Mouse (Mus musculus) heart, embryonic 14.5 days (tissue): ENCODE data around the gene Cox8c. TPM values are rescaled to one million over a fixed set of nuclear protein-coding genes. Genes with fewer than 3 reads are reported as not detected.

ENCODE experiments used
- ATAC-seq: fragments of 200-750 bp; cut with Nextera tagmentation; 2 replicates; pipeline ENCODE4 v1.8.0; 2017; ENCODE audit warnings: low read depth, moderate TSS enrichment; ENCODE audit not compliant: insufficient number of reproducible peaks, insufficient read depth, low FRiP score
- H3K27ac ChIP-seq, 2 experiments: fragments of 200-500 bp in 1 of 2; fragments of 300-500 bp in 1 of 2; sonication (generic) in 1 of 2; replicated peaks in 1 of 2; 2 replicates each; pipeline ENCODE4 v1.5.1; 2012 to 2014; ENCODE audit warnings: low read depth in 2 of 2, low read length in 2 of 2, control low read depth in 1 of 2, mild to moderate bottlenecking in 1 of 2, mixed read lengths in 1 of 2; ENCODE audit not compliant: control insufficient read depth in 1 of 2, insufficient read depth in 1 of 2
- H3K27me3 ChIP-seq: fragments of 300-500 bp; sonication (generic); 2 replicates; pipeline ENCODE4 v1.6.1; 2014; ENCODE audit warnings: mild to moderate bottlenecking, low read length, control low read depth; ENCODE audit not compliant: control insufficient read depth, insufficient read depth
- H3K36me3 ChIP-seq: fragments of 300-500 bp; sonication (generic); 2 replicates; pipeline ENCODE4 v1.6.1; 2014; ENCODE audit warnings: mild to moderate bottlenecking, control low read depth, low read length, mixed read lengths; ENCODE audit not compliant: control insufficient read depth, insufficient read depth
- H3K4me1 ChIP-seq, 2 experiments: fragments of 200-500 bp in 1 of 2; fragments of 300-500 bp in 1 of 2; sonication (generic) in 1 of 2; 2 replicates each; pipeline ENCODE4 v1.6.1; 2012 to 2014; ENCODE audit warnings: low read length in 2 of 2, control low read depth in 1 of 2, mixed read lengths in 1 of 2; ENCODE audit not compliant: control insufficient read depth in 2 of 2, insufficient read depth in 2 of 2
- H3K4me2 ChIP-seq: fragments of 300-500 bp; sonication (generic); 2 replicates; pipeline ENCODE4 v1.6.1; 2014; ENCODE audit warnings: mild to moderate bottlenecking, low read length
- H3K4me3 ChIP-seq, 2 experiments: fragments of 200-500 bp in 1 of 2; fragments of 300-500 bp in 1 of 2; sonication (generic) in 1 of 2; 2 replicates each; pipeline ENCODE4 v1.5.1; 2012 to 2014; ENCODE audit warnings: low read length in 2 of 2, mild to moderate bottlenecking in 2 of 2, control low read depth in 1 of 2, low read depth in 1 of 2, moderate library complexity in 1 of 2; ENCODE audit not compliant: control insufficient read depth in 1 of 2, insufficient read depth in 1 of 2
- H3K9ac ChIP-seq: fragments of 300-500 bp; sonication (generic); 2 replicates; pipeline ENCODE4 v1.6.1; 2014; ENCODE audit warnings: mild to moderate bottlenecking, low read length
- H3K9me3 ChIP-seq: fragments of 300-500 bp; sonication (generic); 2 replicates; pipeline ENCODE4 v1.6.1; 2016; ENCODE audit warnings: low read length, control low read depth; ENCODE audit not compliant: control insufficient read depth
- WGBS: fragments of 180-500 bp; shearing (Covaris S2); extraction: QIAGEN DNeasy Blood & Tissue Kit; methylation state at CpG from one replicate; pipeline ENCODE4 v1.1.7; 2014; 5-methylcytosine and 5-hydroxymethylcytosine counted together
- polyA plus RNA-seq: library from polyadenylated mRNA; unstranded; fragments of >200 nt; fragmentation: Nextera tagmentation; extraction: Ambion mirVana; gene quantifications from 2 replicates; pipeline ENCODE4 v1.2.1, GENCODE M21; 2014

Cox8c gene
- polyA plus RNA-seq: not detected in 2 replicates

DNA sequence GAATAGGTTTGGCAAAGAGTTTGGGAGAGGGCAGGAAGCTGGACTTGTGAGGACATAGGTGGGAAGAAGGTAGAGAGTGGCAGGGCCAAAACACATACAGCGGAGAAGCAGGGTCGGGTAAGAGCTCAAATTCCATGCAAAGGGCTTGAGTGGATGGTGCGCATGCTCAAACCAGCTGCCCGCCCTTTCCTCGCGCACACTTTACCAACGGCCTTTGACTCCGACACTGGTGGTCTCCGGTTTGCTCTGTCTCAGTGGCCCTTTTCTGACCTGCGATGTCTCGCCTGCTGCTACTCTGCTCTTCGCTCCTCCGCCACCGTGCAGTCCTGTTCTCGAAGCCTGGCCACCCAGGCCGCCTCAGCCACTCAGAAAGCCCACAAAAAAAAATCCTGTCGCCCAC is at the start of gene Cox8c:
Cox8c (plus strand) TSS at position 226 of the 400 bp plus-strand sequence.
- ATAC-seq: no peak
- Histone ChIP-seq H3K27ac (no peak within 1 kb of the TSS), H3K36me3 (no peaks in the 10 kb centered on the region), H3K4me2 (no peak within 1 kb of the TSS), H3K4me3 (no peak within 1 kb of the TSS), H3K27me3 (no peaks in the 10 kb centered on the region), H3K4me1 (no peaks in the 10 kb centered on the region), H3K9ac (no peak within 1 kb of the TSS), H3K9me3 (no peaks in the 10 kb centered on the region)
- WGBS: 86% methylated on average over 17 of the region's 17 CpGs

DNA sequence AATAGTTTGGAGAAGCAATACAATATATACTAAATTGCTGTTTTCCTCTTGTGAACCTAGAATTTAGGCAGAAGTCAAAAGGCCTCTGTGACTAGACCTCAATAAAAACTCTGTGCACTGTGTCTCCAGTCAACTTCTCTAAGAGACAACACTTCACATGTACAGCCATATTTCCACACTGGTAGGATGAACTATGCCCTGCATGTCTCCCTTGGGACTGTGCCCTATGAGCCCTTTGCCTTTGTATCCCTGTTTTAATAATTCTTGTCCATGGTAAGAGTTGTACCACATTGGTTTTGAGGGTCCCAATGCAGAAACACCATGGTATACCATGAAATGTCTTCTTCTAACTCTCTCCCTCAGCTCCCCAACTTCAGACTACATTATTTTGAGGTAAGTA is 38.3 kb upstream of the Cox8c start:
- ATAC-seq: no peak
- Histone ChIP-seq H3K9me3 (no peaks in the 10 kb centered on the region), H3K9ac (no peak overlapping the region), H3K36me3 (no peaks in the 10 kb centered on the region), H3K4me1 (no peaks in the 10 kb centered on the region), H3K27me3 (no peaks in the 10 kb centered on the region), H3K4me3 (no peak overlapping the region), H3K4me2 (no peak overlapping the region), H3K27ac (no peak overlapping the region)

DNA sequence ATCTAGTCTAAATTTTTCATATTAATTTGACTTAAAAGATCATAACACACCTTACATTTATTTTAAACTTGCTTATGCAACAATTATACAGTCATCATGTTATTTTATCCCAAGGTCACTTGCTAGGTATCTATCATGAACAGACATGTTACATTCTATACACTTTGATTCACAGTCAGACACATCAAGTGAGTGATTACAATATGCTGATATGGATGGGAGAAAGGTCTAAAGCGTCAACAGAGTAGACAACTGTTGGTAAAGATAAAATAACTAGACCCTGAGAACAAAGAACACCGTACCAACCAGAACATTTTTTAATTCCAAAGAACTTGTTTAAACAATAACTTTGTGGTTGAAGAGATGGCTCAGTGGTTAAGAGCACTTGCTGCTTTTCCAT is 29.3 kb upstream of the Cox8c start:
- no peaks in the 10 kb centered on the region for H3K27me3 ChIP-seq
- no peak for ATAC-seq
- no peak overlapping the region for H3K9ac ChIP-seq
- no peak overlapping the region for H3K4me3 ChIP-seq
- 72% methylated on average over 2 of the region's 2 CpGs for WGBS
- peaks cover 0 to 4% of the 10 kb centered on the region in 2 experiments; a peak in 1 of 4 replicates for H3K4me1 ChIP-seq
- no peak overlapping the region for H3K27ac ChIP-seq
- H3K36me3 ChIP-seq: no peaks in the 10 kb centered on the region
- no peaks in the 10 kb centered on the region for H3K9me3 ChIP-seq
- no peak overlapping the region for H3K4me2 ChIP-seq

DNA sequence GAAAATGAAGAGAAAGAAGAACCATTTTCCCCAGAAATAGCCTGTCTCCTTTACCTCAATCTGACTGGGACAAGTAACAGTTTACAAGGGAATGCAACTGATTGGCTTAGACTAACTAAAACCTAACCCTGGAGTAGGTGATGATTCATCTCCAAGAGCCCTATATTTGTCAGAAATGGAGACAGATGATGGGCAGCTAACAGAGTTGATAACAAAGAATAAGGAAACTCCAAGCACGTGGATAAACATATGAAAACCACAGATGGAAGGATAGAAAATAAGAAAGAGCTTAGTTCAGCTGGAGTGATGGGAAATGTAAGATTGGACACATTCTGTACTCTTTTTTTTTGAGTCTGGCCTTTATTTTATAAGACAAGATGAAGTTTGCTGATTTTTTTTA is 28.6 kb upstream of the Cox8c start:
- no peaks in the 10 kb centered on the region for H3K36me3 ChIP-seq
- no peak for ATAC-seq

DNA sequence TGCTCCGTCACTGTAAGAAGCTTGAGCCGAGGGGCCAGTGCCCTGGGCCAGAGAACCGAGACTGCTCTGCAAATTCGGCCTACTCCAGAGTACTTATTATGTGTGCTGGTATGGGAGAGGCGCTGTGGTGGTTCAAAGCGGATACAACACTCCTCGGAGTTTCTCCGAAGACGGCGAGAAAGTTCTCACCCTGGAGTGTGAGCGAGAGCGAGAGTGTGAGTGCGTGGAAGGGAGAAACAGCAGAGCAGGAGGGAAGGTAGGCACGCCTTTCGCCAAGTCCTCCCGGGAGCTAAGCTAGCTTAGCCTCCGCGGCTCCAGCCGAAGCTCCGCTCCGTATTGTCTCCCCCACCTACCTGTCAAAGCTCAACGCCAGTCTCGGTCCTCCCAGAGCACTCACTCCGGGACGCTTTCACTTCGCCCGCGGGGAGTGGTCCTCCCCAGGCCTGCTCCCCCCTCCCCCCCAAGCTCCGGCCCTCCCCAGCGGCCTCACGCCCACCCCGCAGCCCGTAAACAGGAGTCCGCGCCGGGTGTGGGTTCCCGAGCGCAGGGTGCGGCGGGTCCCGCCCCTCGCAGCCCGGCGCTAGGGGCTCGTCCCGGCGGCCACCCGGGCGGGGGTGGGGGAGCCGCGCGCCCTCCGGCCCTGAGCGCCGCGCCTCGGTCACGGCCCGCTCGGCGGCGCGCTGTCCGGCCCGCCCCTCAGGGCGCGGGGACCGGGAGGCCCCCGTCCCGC is 21.6 kb upstream of the Cox8c start:
- Histone ChIP-seq H3K9ac (peak overlapping the region; percentile 94), H3K4me2 (peak overlapping the region; percentile 88), H3K36me3 (no peaks in the 10 kb centered on the region), H3K4me3 (peak overlapping the region; percentile 79 to 96), H3K9me3 (no peaks in the 10 kb centered on the region), H3K4me1 (peaks cover 2 to 18% of the 10 kb centered on the region in 2 experiments), H3K27me3 (no peaks in the 10 kb centered on the region), H3K27ac (peak overlapping the region; percentile 89 to 97)
- peak; percentile 83 for ATAC-seq
- WGBS: under 1% methylated on average over 62 of the region's 70 CpGs

More for the DNA sequence above, 28.6 kb upstream of the Cox8c start:
- WGBS: 71% methylated on average over 1 of the region's 1 CpGs
- H3K4me3 ChIP-seq: no peak overlapping the region
- H3K27me3 ChIP-seq: no peaks in the 10 kb centered on the region
- H3K9ac ChIP-seq: no peak overlapping the region
- no peaks in the 10 kb centered on the region for H3K9me3 ChIP-seq
- peaks cover 0 to 6% of the 10 kb centered on the region in 2 experiments; a peak in 3 of 4 replicates for H3K4me1 ChIP-seq
- H3K4me2 ChIP-seq: no peak overlapping the region
- no peak overlapping the region for H3K27ac ChIP-seq

DNA sequence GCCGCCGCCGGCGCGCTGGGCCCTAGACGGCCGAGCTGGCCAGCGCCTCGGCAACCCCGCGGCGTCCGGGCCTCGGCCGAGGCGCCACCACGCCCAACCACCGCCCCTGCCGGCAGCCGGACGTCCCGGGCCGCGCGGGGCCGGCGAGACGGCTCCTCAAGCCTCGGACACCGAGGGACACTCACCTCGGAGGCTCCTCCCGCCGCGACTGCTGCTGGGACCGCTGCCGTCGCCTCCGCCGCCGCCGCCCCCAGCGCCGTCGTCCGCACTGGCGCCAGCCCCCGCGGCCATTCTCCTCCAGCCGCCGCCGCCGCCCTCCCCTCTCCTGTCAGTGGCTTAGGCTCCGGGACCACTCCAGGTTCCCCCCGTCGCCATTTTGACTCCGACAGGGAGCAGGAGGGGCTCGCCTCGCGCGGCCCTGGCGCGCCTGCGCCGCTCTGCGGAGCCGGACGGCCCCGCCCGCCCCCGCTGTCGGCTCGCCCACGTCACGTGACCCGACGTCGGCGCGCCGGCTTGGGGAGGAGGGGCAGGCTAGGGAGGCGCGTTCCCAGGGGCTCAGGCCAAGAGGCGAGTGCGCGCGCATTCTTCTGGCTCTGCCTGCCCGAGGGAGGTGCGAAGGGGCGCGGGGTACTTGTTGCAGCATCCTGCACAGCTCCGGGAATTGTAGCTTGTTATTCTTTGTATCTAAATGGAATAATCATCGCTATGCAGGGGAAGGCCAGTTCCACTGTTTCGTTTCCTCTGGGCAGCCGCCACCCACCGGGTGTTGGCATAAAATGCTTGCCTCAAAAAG is 20.9 kb upstream of the Cox8c start, which contains the start of gene Btbd7:
Btbd7 (minus strand) TSS at position 441 of the 793 bp plus-strand sequence.
- peak within 1 kb of the TSS; percentile 88 for H3K4me2 ChIP-seq
- H3K36me3 ChIP-seq: no peaks in the 10 kb centered on the region
- H3K9ac ChIP-seq: peak within 1 kb of the TSS; percentile 94
- H3K9me3 ChIP-seq: no peaks in the 10 kb centered on the region
- H3K27me3 ChIP-seq: no peaks in the 10 kb centered on the region
- ATAC-seq: peak; percentile 95
- peak within 1 kb of the TSS; percentile 79 to 96 for H3K4me3 ChIP-seq
- H3K27ac ChIP-seq: peak within 1 kb of the TSS; percentile 89 to 97
- peaks cover 2 to 18% of the 10 kb centered on the region in 2 experiments for H3K4me1 ChIP-seq
- under 1% methylated on average over 73 of the region's 95 CpGs for WGBS

DNA sequence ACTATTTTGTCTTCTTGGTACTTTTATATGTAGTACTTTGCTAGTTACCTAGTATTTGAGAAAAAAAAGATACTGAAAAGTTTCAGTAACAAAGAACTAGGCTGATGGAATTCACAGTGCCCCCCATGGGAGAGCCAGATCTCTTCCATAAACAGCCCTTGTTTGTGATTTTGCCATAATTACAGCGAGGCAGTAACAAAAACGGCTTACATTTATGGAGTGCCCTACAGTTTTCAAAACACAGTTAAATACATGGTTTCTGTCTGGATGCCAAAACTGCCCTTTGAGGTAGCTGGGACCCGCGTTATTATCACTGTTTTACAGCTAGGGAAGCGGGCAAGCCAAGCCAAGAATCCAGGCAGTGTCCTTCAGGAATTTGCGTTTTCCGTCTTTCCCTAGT is 20.2 kb upstream of the Cox8c start:
- ATAC-seq: no peak
- Histone ChIP-seq H3K4me2 (peak overlapping the region; percentile 88), H3K9me3 (no peaks in the 10 kb centered on the region), H3K4me3 (peak overlapping the region; percentile 68 to 96), H3K4me1 (peaks cover 2 to 18% of the 10 kb centered on the region in 2 experiments), H3K27me3 (no peaks in the 10 kb centered on the region), H3K9ac (peak overlapping the region; percentile 62), H3K27ac (peak overlapping the region; percentile 79 to 97), H3K36me3 (no peaks in the 10 kb centered on the region)
- WGBS: 15% methylated on average over 7 of the region's 7 CpGs
